Mouse (Mus musculus): ENCODE data around the gene Cdkl2. TPM values are rescaled to one million over a fixed set of nuclear protein-coding genes. Genes with fewer than 3 reads are reported as not detected.

Gene Cdkl2
- 29.5 and 30.2 TPM in 2 replicates for polyA plus RNA-seq (2015; fragmentation: Nextera tagmentation; extraction: Ambion mirVana)

GRCm38 (mm10) chr5:92043783-92044182, at the start of gene Cdkl2:
Gene Cdkl2, minus strand, starts transcription at chr5:92043883.

GRCm38 (mm10) chr5:92083417-92084038, 39.8 kb upstream of the Cdkl2 start, which contains the start of gene G3bp2:
Gene G3bp2, minus strand, starts transcription at chr5:92083719.

GRCm38 (mm10) chr5:91987236-91987635, 56.4 kb downstream of the Cdkl2 start, which contains the start of gene Odaph:
Gene Odaph, plus strand, starts transcription at chr5:91987475.

GRCm38 (mm10) chr5:91962639-91963440, 80.8 kb downstream of the Cdkl2 start, which contains the start of gene Rchy1:
Gene Rchy1, minus strand, starts transcription at chr5:91963068.

Other genes with a start within 250 kb of the Cdkl2 start
- 81.4 and 86.2 TPM in 2 replicates for gene Rchy1, start 80.8 kb downstream of the Cdkl2 start, polyA plus RNA-seq (2015; fragmentation: Nextera tagmentation; extraction: Ambion mirVana)
- gene Odaph, start 56.4 kb downstream of the Cdkl2 start, polyA plus RNA-seq (2015; fragmentation: Nextera tagmentation; extraction: Ambion mirVana), result 0.64 and 0.77 TPM in 2 replicates
- 257 and 261 TPM in 2 replicates for gene G3bp2, start 39.8 kb upstream of the Cdkl2 start, polyA plus RNA-seq (2015; fragmentation: Nextera tagmentation; extraction: Ambion mirVana)
- gene Uso1, start 94.1 kb upstream of the Cdkl2 start, polyA plus RNA-seq (2015; fragmentation: Nextera tagmentation; extraction: Ambion mirVana), result 31.0 and 31.7 TPM in 2 replicates
- gene U90926, start 171.5 kb upstream of the Cdkl2 start, polyA plus RNA-seq (2015; fragmentation: Nextera tagmentation; extraction: Ambion mirVana), result not detected in 2 replicates
- 0.37 and 0.50 TPM in 2 replicates for gene Ppef2, start 212.4 kb upstream of the Cdkl2 start, polyA plus RNA-seq (2015; fragmentation: Nextera tagmentation; extraction: Ambion mirVana)
- 29.1 and 32.1 TPM in 2 replicates for gene Naaa, start 234.3 kb upstream of the Cdkl2 start, polyA plus RNA-seq (2015; fragmentation: Nextera tagmentation; extraction: Ambion mirVana)

Measured in neural tube, postnatal 0 days (tissue).